Mouse (Mus musculus) lung, embryonic 14.5 days (tissue): ENCODE results near the gene Gucd1. TPM values are rescaled to one million over a fixed set of nuclear protein-coding genes. Genes with fewer than 3 reads are reported as not detected.

Experiments
- ATAC-seq: fragments of 200-750 bp; cut with Nextera tagmentation; 2 replicates; pipeline ENCODE4 v1.8.0; 2017; ENCODE audit warnings: mild to moderate bottlenecking, moderate TSS enrichment, moderate library complexity; ENCODE audit not compliant: insufficient read depth
- DNase-seq: peaks from one replicate; pipeline ENCODE4 v3.0.0-alpha.2; 2015
- H3K27ac ChIP-seq: fragments of 300-500 bp; sonication (generic); 2 replicates; pipeline ENCODE4 v1.5.1; 2014; ENCODE audit warnings: low read depth, mild to moderate bottlenecking, moderate library complexity
- H3K27me3 ChIP-seq: fragments of 300-500 bp; sonication (generic); 2 replicates; pipeline ENCODE4 v1.6.1; 2014; ENCODE audit warnings: low read length, control low read depth; ENCODE audit not compliant: insufficient read depth
- H3K36me3 ChIP-seq: fragments of 300-500 bp; sonication (generic); 2 replicates; pipeline ENCODE4 v1.6.1; 2014; ENCODE audit warnings: control low read depth; ENCODE audit not compliant: insufficient read depth
- H3K4me1 ChIP-seq: fragments of 300-500 bp; sonication (generic); 2 replicates; pipeline ENCODE4 v1.6.1; 2014; ENCODE audit warnings: antibody characterized with exemption, control low read depth; ENCODE audit not compliant: insufficient read depth
- H3K4me2 ChIP-seq: fragments of 300-500 bp; sonication (generic); 2 replicates; pipeline ENCODE4 v1.6.1; 2014; ENCODE audit warnings: mild to moderate bottlenecking
- H3K4me3 ChIP-seq: fragments of 300-500 bp; sonication (generic); 2 replicates; pipeline ENCODE4 v1.5.1; 2014; ENCODE audit warnings: low read depth, low read length
- H3K9ac ChIP-seq: fragments of 300-500 bp; sonication (generic); 2 replicates; pipeline ENCODE4 v1.6.1; 2014
- H3K9me3 ChIP-seq: fragments of 300-500 bp; sonication (generic); 2 replicates; pipeline ENCODE4 v1.6.1; 2016; ENCODE audit warnings: low read depth, low read length, control low read depth
- CTCF ChIP-seq: IDR thresholded peaks from 2 replicates; pipeline ENCODE4 v1.5.1; 2016; ENCODE audit warnings: antibody characterized with exemption, low read depth
- WGBS: fragments of 180-500 bp; shearing (Covaris S2); extraction: QIAGEN DNeasy Blood & Tissue Kit; methylation state at CpG from one replicate; pipeline ENCODE4 v1.1.7; 2014; 5-methylcytosine and 5-hydroxymethylcytosine counted together
- polyA plus RNA-seq: library from polyadenylated mRNA; unstranded; fragments of >200 nt; fragmentation: Nextera tagmentation; extraction: Ambion mirVana; gene quantifications from 2 replicates; pipeline ENCODE4 v1.2.1, GENCODE M21; 2014

Gene Gucd1
- polyA plus RNA-seq, 1 experiment from 2014 or later: 32.6 TPM

DNA sequence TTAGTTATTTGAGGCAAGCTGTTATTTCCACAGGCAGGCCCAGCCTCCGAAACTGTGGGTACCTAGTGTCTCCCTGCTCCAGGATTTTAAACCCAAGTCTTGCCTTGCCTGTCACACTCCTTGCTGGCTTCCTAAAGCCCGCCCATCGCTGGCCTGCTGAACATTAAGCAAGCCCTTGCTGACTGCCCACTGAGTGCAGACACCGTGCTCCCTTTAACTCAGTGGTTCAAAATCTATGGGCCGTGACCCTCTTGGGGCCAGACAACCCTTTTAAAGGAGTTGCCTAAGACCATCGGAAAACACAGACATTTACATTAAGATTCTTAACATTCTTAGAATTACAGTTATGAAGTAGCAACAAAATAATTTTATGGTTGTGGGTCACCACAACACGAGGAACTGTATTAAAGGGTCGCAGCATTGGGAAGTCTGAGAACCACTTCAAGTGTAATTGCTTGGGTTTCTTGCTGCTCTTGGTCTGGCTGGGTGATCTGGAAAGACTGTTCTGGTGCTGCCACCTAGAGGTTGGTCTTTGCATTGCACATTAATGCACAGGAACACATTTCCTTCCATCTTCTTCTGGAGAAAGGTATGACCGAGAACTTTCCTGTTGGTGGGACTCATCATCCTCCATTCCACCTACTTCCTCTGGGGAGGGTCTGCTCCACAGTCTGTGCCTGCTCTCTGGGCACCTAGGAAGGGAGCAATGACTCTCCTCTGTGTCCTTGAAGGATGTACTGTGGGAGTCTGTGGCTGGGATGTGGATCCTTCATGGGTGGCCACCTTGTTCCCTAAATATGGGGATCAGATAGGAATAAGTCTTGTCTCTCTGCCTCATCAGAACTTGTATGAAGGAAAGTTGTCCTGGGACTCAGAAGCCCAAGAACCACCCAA lies 31.4 kb downstream of the Gucd1 start:
- peak; percentile 91 for DNase-seq
- H3K9me3 ChIP-seq: no peaks in the 10 kb centered on the region
- H3K27ac ChIP-seq: no peak overlapping the region
- no peak overlapping the region for H3K4me2 ChIP-seq
- H3K9ac ChIP-seq: no peak overlapping the region
- peak; percentile 69; the same call in 1 of the 2 replicates for ATAC-seq
- no peaks in the 10 kb centered on the region for H3K27me3 ChIP-seq
- 50% methylated on average over 9 of the region's 9 CpGs for WGBS
- no peak overlapping the region for H3K4me3 ChIP-seq
- peak; percentile 96 for TF ChIP-seq CTCF
- H3K36me3 ChIP-seq: no peaks in the 10 kb centered on the region
- H3K4me1 ChIP-seq: no peaks in the 10 kb centered on the region

DNA sequence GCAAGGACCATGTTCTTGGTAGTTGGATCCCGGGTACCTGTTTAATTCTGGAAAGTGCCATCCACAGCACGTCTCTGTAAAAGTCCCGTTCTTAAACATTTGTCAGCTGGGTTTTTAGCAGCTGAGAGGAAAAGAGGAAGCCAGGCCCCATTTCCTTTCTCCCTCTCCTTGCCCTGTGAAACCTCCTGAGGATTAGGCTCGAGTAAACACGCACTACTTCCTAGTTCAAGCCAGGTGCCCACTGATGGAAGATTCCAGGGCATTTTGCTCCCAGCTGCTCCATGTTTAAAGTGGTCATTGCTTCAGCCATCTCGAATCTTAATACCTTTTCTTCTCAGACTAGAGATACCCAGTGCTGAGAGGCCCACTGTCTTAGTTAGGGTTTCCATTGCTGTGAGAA lies 33.0 kb downstream of the Gucd1 start:
- Histone ChIP-seq H3K4me2 (no peak overlapping the region), H3K9me3 (no peaks in the 10 kb centered on the region), H3K9ac (no peak overlapping the region), H3K36me3 (no peaks in the 10 kb centered on the region), H3K4me1 (no peaks in the 10 kb centered on the region), H3K4me3 (no peak overlapping the region), H3K27ac (no peak overlapping the region), H3K27me3 (no peaks in the 10 kb centered on the region)
- no peak for TF ChIP-seq CTCF
- WGBS: 56% methylated on average over 6 of the region's 6 CpGs
- ATAC-seq (no peak), DNase-seq (no peak)

DNA sequence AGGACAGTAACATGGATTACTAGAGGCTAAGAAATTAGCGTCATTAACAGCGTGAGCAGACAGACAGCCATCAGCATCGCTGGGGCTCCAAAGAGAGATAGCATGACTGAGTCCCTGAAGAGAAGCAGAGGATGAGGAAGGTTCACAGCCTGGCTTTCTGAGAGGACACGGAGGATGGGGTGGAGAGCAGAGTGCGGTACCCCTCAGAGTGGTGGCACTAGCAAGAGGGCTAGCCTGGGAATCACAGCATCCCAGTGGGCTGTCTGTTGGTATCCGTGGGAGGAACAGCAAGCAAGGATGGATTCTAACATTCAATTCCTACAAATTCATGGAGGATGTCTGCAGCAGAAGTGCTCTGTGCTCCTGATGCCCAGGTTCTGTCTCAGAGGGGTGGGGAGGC lies 33.7 kb downstream of the Gucd1 start:
- no peak for DNase-seq
- H3K9ac ChIP-seq: no peak overlapping the region
- WGBS: 89% methylated on average over 6 of the region's 6 CpGs

DNA sequence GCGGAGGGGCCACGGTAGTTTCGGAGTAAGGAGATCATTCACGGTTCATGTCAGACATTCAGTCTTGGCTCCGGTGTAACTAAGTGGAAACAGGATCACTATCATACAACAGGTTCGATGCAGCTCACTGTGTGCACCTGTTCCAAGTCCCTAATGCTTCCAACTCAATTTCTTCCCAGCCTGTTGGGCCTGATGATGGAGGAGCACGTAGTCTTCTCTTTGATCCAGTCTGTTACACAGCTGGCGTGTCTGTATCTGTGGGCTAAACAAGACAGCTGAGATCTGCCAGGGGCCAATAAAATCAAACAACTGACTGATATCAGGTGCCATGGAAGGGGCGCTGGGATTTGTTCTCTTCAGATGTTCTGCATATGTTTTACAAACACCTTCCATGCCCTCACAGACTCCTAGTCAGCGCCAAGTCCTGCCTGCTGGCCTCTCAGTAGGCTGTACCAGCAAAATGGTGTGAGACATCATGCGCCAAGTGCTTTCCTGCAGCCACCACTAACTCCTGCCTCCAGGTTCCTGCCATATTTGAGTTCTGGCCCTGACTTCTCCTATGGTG lies 34.8 kb downstream of the Gucd1 start:
- H3K4me2 ChIP-seq: no peak overlapping the region
- ATAC-seq: no peak
- H3K27me3 ChIP-seq: no peaks in the 10 kb centered on the region
- no peaks in the 10 kb centered on the region for H3K9me3 ChIP-seq
- H3K4me1 ChIP-seq: no peaks in the 10 kb centered on the region
- 78% methylated on average over 11 of the region's 11 CpGs for WGBS
- no peak overlapping the region for H3K9ac ChIP-seq
- no peak overlapping the region for H3K27ac ChIP-seq
- H3K4me3 ChIP-seq: no peak overlapping the region
- no peaks in the 10 kb centered on the region for H3K36me3 ChIP-seq
- no peak for TF ChIP-seq CTCF
- DNase-seq: no peak

More for the DNA sequence above, 33.7 kb downstream of the Gucd1 start:
- TF ChIP-seq CTCF: no peak
- Histone ChIP-seq H3K4me3 (no peak overlapping the region), H3K36me3 (no peaks in the 10 kb centered on the region), H3K27me3 (no peaks in the 10 kb centered on the region), H3K4me1 (no peaks in the 10 kb centered on the region), H3K9me3 (no peaks in the 10 kb centered on the region), H3K27ac (no peak overlapping the region), H3K4me2 (no peak overlapping the region)
- no peak for ATAC-seq

DNA sequence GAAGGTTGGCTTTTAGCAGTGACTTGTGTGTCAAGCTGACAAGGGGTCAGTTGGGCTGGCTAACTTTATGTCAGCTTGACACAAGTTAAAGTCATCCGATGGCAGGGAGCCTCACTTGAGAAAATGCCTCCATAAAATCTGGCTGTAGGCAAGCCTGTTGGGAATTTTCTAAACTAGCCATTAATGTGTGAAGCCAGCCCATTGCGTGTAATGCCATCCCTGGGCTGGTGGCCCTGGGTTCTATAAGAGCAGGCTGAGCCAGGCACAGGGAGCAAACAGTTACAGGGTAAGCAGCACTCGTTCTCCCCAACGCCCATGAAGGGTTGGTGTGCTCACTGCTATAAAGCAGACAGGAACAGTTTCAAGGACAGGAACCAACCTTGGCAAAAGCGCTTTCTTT lies 35.5 kb downstream of the Gucd1 start:
- Histone ChIP-seq H3K4me3 (no peak overlapping the region), H3K27ac (no peak overlapping the region), H3K9me3 (no peaks in the 10 kb centered on the region), H3K4me2 (no peak overlapping the region), H3K9ac (no peak overlapping the region), H3K4me1 (no peaks in the 10 kb centered on the region), H3K36me3 (no peaks in the 10 kb centered on the region), H3K27me3 (no peaks in the 10 kb centered on the region)
- no peak for TF ChIP-seq CTCF
- DNase-seq: no peak
- ATAC-seq: no peak
- 78% methylated on average over 5 of the region's 5 CpGs for WGBS

DNA sequence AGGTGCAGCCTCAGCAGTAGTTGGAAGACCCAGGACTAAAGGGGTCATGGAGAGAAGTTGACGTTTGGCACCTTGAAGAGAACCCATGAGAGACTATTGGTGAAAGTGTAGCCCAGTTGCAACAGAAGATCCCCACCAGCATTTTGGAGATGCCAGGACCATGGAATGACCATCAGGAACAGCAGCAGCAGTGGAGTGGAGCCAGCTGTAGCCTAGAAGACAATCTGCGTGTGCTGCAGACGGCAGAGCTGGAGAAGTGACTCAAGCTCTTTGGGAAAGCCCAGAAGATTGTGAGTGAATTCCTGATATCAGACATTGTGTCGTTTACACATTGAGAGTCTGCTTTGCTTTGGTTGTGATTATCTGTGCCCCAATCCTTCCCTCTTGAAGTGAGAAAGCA lies 36.1 kb downstream of the Gucd1 start:
- ATAC-seq: no peak
- H3K36me3 ChIP-seq: no peaks in the 10 kb centered on the region

DNA sequence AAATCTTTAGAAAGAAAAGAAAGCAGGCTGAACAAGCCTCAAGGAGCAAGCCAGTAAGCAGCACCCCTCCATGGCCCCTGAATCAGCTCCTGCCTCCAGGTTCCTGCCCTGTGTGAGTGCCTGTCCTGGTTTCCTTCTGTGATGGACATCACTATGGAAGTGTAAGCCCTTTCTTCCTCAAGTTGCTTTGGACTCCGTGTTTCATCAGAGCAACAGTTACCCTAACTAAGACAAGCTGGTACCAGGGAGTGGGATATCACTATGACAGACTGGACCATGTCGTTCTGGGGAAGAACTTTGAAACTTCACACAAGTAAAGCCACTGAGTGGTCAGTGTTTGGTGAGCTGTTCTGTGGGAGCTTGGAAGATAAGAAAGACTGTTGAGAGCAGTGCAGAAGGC lies 37.8 kb downstream of the Gucd1 start:
- Histone ChIP-seq H3K9me3 (no peaks in the 10 kb centered on the region), H3K27me3 (no peaks in the 10 kb centered on the region), H3K36me3 (no peaks in the 10 kb centered on the region), H3K27ac (no peak overlapping the region), H3K4me3 (no peak overlapping the region), H3K4me2 (no peak overlapping the region), H3K9ac (no peak overlapping the region), H3K4me1 (peaks cover 1% of the 10 kb centered on the region; the same call in 1 of the 2 replicates)
- WGBS: 77% methylated on average over 2 of the region's 2 CpGs
- ATAC-seq: no peak
- TF ChIP-seq CTCF: no peak
- DNase-seq: no peak

More for the DNA sequence above, 36.1 kb downstream of the Gucd1 start:
- Histone ChIP-seq H3K9me3 (no peaks in the 10 kb centered on the region), H3K9ac (no peak overlapping the region), H3K4me1 (no peaks in the 10 kb centered on the region), H3K4me3 (no peak overlapping the region), H3K27me3 (no peaks in the 10 kb centered on the region), H3K4me2 (no peak overlapping the region), H3K27ac (no peak overlapping the region)
- no peak for DNase-seq
- TF ChIP-seq CTCF: no peak
- WGBS: 61% methylated on average over 4 of the region's 4 CpGs
